8 mouse cellular contexts compared by ENCODE assay signal in the genomic region with DNA sequence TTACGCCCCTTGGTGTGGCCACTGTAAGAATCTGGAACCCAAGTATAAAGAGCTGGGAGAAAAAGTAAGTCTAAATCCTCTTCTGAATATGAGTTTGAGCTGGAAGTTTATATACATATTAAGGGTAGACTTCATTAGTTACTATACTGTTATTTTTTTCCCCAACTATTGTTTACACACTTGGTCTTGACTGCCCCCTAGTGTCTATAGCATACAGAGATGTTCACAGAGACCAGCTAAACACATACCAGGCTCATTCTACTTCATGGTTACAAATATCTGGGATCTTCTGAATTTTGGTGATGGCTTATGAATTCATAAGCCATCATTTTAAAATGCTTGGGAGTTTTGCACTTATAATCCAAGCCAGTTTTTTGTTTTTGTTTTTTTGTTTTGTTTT. TPM values are rescaled to one million over a fixed set of nuclear protein-coding genes. Genes with fewer than 3 reads are reported as not detected.
DNase-seq lines count a peak whose midpoint lies in the region; ATAC-seq and TF ChIP-seq lines count a peak whose summit lies in the region.
"Had no signal": no experiment of that assay in that cellular context is flagged by ENCODE, and none has a peak within 500 bp of the region (broad histone marks: within the 10 kb centered on the region; RNA-seq: fewer than 3 reads in every experiment).

No protein-coding gene starts in this region.

- H3K27me3 ChIP-seq in kidney, postnatal 0 days (ENCODE audit: insufficient read depth, low read length): no peaks in the 10 kb centered on the region
- H3K27me3 ChIP-seq in Patski: no peaks in the 10 kb centered on the region

- in situ Hi-C loops in Patski (cut with MboI; ENCODE audit: low pct_unique_long_range_greater_than_20kb): no loop called here

- no peak overlapping the region for H3K27ac ChIP-seq in kidney, postnatal 0 days

- H3K36me3 ChIP-seq in kidney, postnatal 0 days (ENCODE audit: insufficient read depth, low read length): peaks cover 70% of the 10 kb centered on the region

- POLR2A ChIA-PET in Patski (lab: Charles Lee): interaction anchor here (0.6 kb wide), 1 partner anchor 15 kb away, joined by 3 read pairs; no protein-coding TSS in a partner anchor

- TF ChIP-seq CTCF in kidney, postnatal 0 days (IDR thresholded peaks at IDR 0.05; ENCODE audit: low read depth): peak; percentile 61
- TF ChIP-seq CTCF in Patski (IDR thresholded peaks at IDR 0.05): peak; percentile 55

- no peak for ATAC-seq in kidney, postnatal 0 days (replicated peaks; ENCODE audit: low FRiP score, low read depth)
- no peak for ATAC-seq in Patski
- ATAC-seq in megakaryocyte, adult 5-6 weeks (ENCODE audit: poor library complexity, severe bottlenecking): peak; percentile 76

- DNase-seq in kidney, postnatal 0 days (ENCODE audit: low spot score): peak; percentile 74
- no peak for DNase-seq in kidney, postnatal 36 days
- peak; percentile 60 for DNase-seq in CD4-positive helper T cell, adult 2 months (ENCODE audit: low read depth, low spot score)
- DNase-seq in Patski (ENCODE audit: low read depth, low spot score): no peak
- no peak for DNase-seq in cerebellum, postnatal 36 days
- no peak for DNase-seq in gastrocnemius, adult 8-10 months (ENCODE audit: low spot score in 2 of 2)
- DNase-seq: cerebellum, adult 9-11 months had no signal

- H3K4me1 ChIP-seq in kidney, postnatal 0 days (replicated peaks; ENCODE audit: insufficient read depth, low read length): no peaks in the 10 kb centered on the region

- H3K4me2 ChIP-seq in kidney, postnatal 0 days (ENCODE audit: low read length): no peak overlapping the region

- CTCF ChIA-PET in Patski (lab: Charles Lee): interaction anchor here (1.0 to 2.0 kb wide), 4 partner anchors 8 to 46 kb away, joined by 3 to 8 read pairs (median 4); no protein-coding TSS in a partner anchor

- H3K9me3 ChIP-seq in kidney, postnatal 0 days (replicated peaks; ENCODE audit: low read length): no peaks in the 10 kb centered on the region

- H3K4me3 ChIP-seq in kidney, postnatal 0 days (replicated peaks; ENCODE audit: low read depth, low read length): no peak overlapping the region

- 91% methylated on average over 1 of the region's 1 CpGs for whole genome bisulfite sequencing in kidney, postnatal 0 days

- no peak overlapping the region for H3K9ac ChIP-seq in kidney, postnatal 0 days (ENCODE audit: low read depth, low read length)

RNA-seq across cellular contexts. Expression of a gene that starts 9.2 kb away (rescaled TPM):
- 13.9 and 15.3 TPM in 2 replicates for polyA plus RNA-seq in kidney, postnatal 0 days (2015; fragmentation: Nextera tagmentation; extraction: Ambion mirVana)
- 1.6 TPM for polyA plus RNA-seq in Patski (2021)
- not detected in 2 replicates for total RNA-seq in megakaryocyte, adult 5-6 weeks (2015)
- not detected in 2 replicates for total RNA-seq in megakaryocyte, adult 5-6 weeks (2017)
- not detected for total RNA-seq in gastrocnemius, adult 8-10 months (2022)

RNA-seq across cellular contexts. Expression of a gene that starts 14.1 kb away (rescaled TPM):
- 520 and 562 TPM in 2 replicates for polyA plus RNA-seq in kidney, postnatal 0 days (2015; fragmentation: Nextera tagmentation; extraction: Ambion mirVana)
- 667 TPM for polyA plus RNA-seq in Patski (2021)
- total RNA-seq in megakaryocyte, adult 5-6 weeks (2015): 390 and 393 TPM in 2 replicates
- total RNA-seq in megakaryocyte, adult 5-6 weeks (2017): 216 and 267 TPM in 2 replicates
- 100 to 1,000 TPM; 236 to 312 (median 279) TPM for total RNA-seq in gastrocnemius, adult 8-10 months (2022)

RNA-seq across cellular contexts. Expression of a gene that starts 18.2 kb away (rescaled TPM):
- polyA plus RNA-seq in kidney, postnatal 0 days (2015; fragmentation: Nextera tagmentation; extraction: Ambion mirVana): 102 and 123 TPM in 2 replicates
- 11.3 TPM for polyA plus RNA-seq in Patski (2021)
- 68.9 and 78.0 TPM in 2 replicates for total RNA-seq in megakaryocyte, adult 5-6 weeks (2015)
- 58.5 and 73.2 TPM in 2 replicates for total RNA-seq in megakaryocyte, adult 5-6 weeks (2017)
- total RNA-seq in gastrocnemius, adult 8-10 months (2022): 10 to 100 TPM; 11.3 to 27.6 (median 16.6) TPM

RNA-seq across cellular contexts. Expression of a gene that starts 21.3 kb away (rescaled TPM):
- 1.7 and 2.4 TPM in 2 replicates for polyA plus RNA-seq in kidney, postnatal 0 days (2015; fragmentation: Nextera tagmentation; extraction: Ambion mirVana)
- polyA plus RNA-seq in Patski (2021): 2.2 TPM
- total RNA-seq in megakaryocyte, adult 5-6 weeks (2015): 0.98 and 2.1 TPM in 2 replicates
- total RNA-seq in megakaryocyte, adult 5-6 weeks (2017): 0.89 and 1.4 TPM in 2 replicates
- total RNA-seq in gastrocnemius, adult 8-10 months (2022): 1 to 10 TPM; 1.4 to 3.1 (median 2.2) TPM

RNA-seq across cellular contexts. Expression of a gene that starts 21.3 kb away (rescaled TPM):
- 506 and 575 TPM in 2 replicates for polyA plus RNA-seq in kidney, postnatal 0 days (2015; fragmentation: Nextera tagmentation; extraction: Ambion mirVana)
- polyA plus RNA-seq in Patski (2021): 942 TPM
- total RNA-seq in megakaryocyte, adult 5-6 weeks (2015): 273 and 278 TPM in 2 replicates
- total RNA-seq in megakaryocyte, adult 5-6 weeks (2017): 222 and 236 TPM in 2 replicates
- total RNA-seq in gastrocnemius, adult 8-10 months (2022): 10 to 100 TPM; 24.3 to 35.0 (median 30.9) TPM

Comparison
In these comparisons a context has a peak if more than half of its experiments do, and no peak if none do; other contexts are left out.
1. DNase-seq: peak in kidney, postnatal 0 days (single experiment) and CD4-positive helper T cell, adult 2 months (single experiment); none in kidney, postnatal 36 days (0 of 2), Patski (single experiment), cerebellum, postnatal 36 days (0 of 2) and gastrocnemius, adult 8-10 months (0 of 2).